Mouse (Mus musculus): ENCODE measurements around the gene Nr1h2. TPM values are rescaled to one million over a fixed set of nuclear protein-coding genes. Genes with fewer than 3 reads are reported as not detected.

The Nr1h2 gene
- 59.9 and 65.3 TPM in 2 replicates for polyA plus RNA-seq (2016; fragmentation: Nextera tagmentation; extraction: Ambion mirVana)

GRCm38 (mm10) chr7:44553826-44554225 is at the start of gene Nr1h2:
Nr1h2 (minus strand) TSS chr7:44553951.
- H3K9me3 ChIP-seq, result no peaks in the 10 kb centered on the region
- H3K4me3 ChIP-seq, result peak within 1 kb of the TSS; percentile 94
- DNase-seq (ENCODE audit: low spot score), result peak; percentile 97
- H3K4me1 ChIP-seq, result peaks cover 12% of the 10 kb centered on the region
- H3K27me3 ChIP-seq (ENCODE audit: insufficient read depth, poor library complexity, severe bottlenecking), result 0 out of 2 replicates have a peak, but pooled peaks cover 11% of the 10 kb centered on the region
- under 1% methylated on average over 22 of the region's 22 CpGs for WGBS
- H3K27ac ChIP-seq, result peak within 1 kb of the TSS; percentile 94
- H3K36me3 ChIP-seq, result peaks cover 31% of the 10 kb centered on the region

- H3K36me3 ChIP-seq, result no peaks in the 10 kb centered on the region
- peaks cover 21% of the 10 kb centered on the region for H3K4me1 ChIP-seq
- peaks cover 99% of the 10 kb centered on the region for H3K27me3 ChIP-seq (ENCODE audit: insufficient read depth, poor library complexity, severe bottlenecking)
- no peak overlapping the region for H3K27ac ChIP-seq
- 3% methylated on average over 20 of the region's 20 CpGs for WGBS
- H3K9me3 ChIP-seq, result no peaks in the 10 kb centered on the region
- H3K4me3 ChIP-seq, result peak overlapping the region; percentile 55
- no peak for DNase-seq (ENCODE audit: low spot score)
These were observed 49.6 kb upstream of the Nr1h2 start for GRCm38 (mm10) chr7:44603186-44603855.

GRCm38 (mm10) chr7:44602443-44602842 is 48.7 kb upstream of the Nr1h2 start:
- Histone ChIP-seq H3K36me3 (no peaks in the 10 kb centered on the region), H3K4me3 (no peak overlapping the region), H3K27me3 (ENCODE audit: insufficient read depth, poor library complexity, severe bottlenecking) (peaks cover 94% of the 10 kb centered on the region), H3K9me3 (no peaks in the 10 kb centered on the region), H3K27ac (no peak overlapping the region), H3K4me1 (peaks cover 21% of the 10 kb centered on the region)
- DNase-seq (ENCODE audit: low spot score), result no peak
- 13% methylated on average over 11 of the region's 11 CpGs for WGBS

DNA sequence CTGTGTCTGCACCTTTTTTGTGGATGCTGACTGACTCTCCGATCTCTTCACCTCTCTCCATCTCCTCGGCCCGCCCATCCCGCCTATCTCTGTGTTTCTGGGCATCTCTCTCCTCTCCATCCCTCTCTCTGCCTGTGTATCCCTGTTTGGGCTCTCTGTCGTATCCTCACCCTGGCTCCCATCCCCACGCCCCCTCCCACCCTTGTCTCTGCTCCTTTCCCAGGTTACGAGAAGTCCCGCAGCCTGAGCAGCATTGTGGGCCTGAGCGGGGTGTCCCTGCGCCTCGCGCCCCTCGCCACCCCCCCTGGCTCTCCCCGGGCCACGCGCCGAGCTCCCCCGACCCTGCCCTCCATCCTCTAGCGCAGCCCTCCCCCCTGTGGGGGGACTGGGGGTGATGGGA is 47.9 kb upstream of the Nr1h2 start:
- no peaks in the 10 kb centered on the region for H3K36me3 ChIP-seq
- H3K4me3 ChIP-seq, result no peak overlapping the region
- H3K27ac ChIP-seq, result 0 out of 2 replicates have a peak overlapping the region, but pooled peaks have one; percentile 36
- peaks cover 86% of the 10 kb centered on the region for H3K27me3 ChIP-seq (ENCODE audit: insufficient read depth, poor library complexity, severe bottlenecking)
- no peak for DNase-seq (ENCODE audit: low spot score)
- WGBS, result 10% methylated on average over 19 of the region's 19 CpGs
- peaks cover 21% of the 10 kb centered on the region for H3K4me1 ChIP-seq
- no peaks in the 10 kb centered on the region for H3K9me3 ChIP-seq

- no peaks in the 10 kb centered on the region for H3K9me3 ChIP-seq
- no peaks in the 10 kb centered on the region for H3K36me3 ChIP-seq
- peaks cover 21% of the 10 kb centered on the region for H3K4me1 ChIP-seq
- peaks cover 78% of the 10 kb centered on the region for H3K27me3 ChIP-seq (ENCODE audit: insufficient read depth, poor library complexity, severe bottlenecking)
- DNase-seq (ENCODE audit: low spot score), result no peak
- WGBS, result 72% methylated on average over 10 of the region's 10 CpGs
- H3K4me3 ChIP-seq, result no peak overlapping the region
- H3K27ac ChIP-seq, result no peak overlapping the region
These were observed 47.0 kb upstream of the Nr1h2 start for GRCm38 (mm10) chr7:44600691-44601262.

DNA sequence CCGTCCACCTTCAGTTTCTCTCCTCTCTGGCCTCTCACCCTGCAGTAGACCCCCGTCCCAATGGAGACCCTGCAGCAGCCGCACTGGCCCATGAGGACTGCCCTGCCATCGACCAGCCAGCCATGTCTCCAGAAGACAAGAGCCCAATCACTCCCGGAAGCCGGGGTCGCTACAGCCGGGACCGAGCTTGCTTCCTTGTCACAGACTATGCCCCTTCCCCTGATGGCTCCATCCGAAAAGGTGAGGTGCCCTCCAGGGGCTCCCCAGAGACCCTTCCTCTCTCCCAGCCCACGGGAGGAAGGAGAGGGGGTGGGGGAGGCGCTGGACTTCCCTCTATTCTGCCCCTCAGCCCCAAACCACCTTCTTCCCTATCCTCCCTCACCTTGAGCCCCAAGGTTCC is 44.6 kb upstream of the Nr1h2 start:
- Histone ChIP-seq H3K27ac (no peak overlapping the region), H3K9me3 (no peaks in the 10 kb centered on the region), H3K27me3 (ENCODE audit: insufficient read depth, poor library complexity, severe bottlenecking) (peaks cover 64% of the 10 kb centered on the region), H3K36me3 (no peaks in the 10 kb centered on the region), H3K4me1 (peaks cover 13% of the 10 kb centered on the region), H3K4me3 (no peak overlapping the region)
- no peak for DNase-seq (ENCODE audit: low spot score)
- WGBS, result 78% methylated on average over 12 of the region's 12 CpGs

GRCm38 (mm10) chr7:44597666-44598065 is 43.9 kb upstream of the Nr1h2 start:
- no peak for DNase-seq (ENCODE audit: low spot score)
- peaks cover 12% of the 10 kb centered on the region for H3K4me1 ChIP-seq
- WGBS, result 78% methylated on average over 4 of the region's 4 CpGs
- no peak overlapping the region for H3K27ac ChIP-seq
- no peaks in the 10 kb centered on the region for H3K36me3 ChIP-seq
- H3K27me3 ChIP-seq (ENCODE audit: insufficient read depth, poor library complexity, severe bottlenecking), result peaks cover 64% of the 10 kb centered on the region
- H3K4me3 ChIP-seq, result no peak overlapping the region
- no peaks in the 10 kb centered on the region for H3K9me3 ChIP-seq

GRCm38 (mm10) chr7:44596996-44597538 is 43.3 kb upstream of the Nr1h2 start:
- H3K36me3 ChIP-seq, result no peaks in the 10 kb centered on the region

GRCm38 (mm10) chr7:44596051-44596450 is 42.3 kb upstream of the Nr1h2 start:
- DNase-seq (ENCODE audit: low spot score), result no peak
- 96% methylated on average over 6 of the region's 6 CpGs for WGBS
- no peak overlapping the region for H3K27ac ChIP-seq
- H3K9me3 ChIP-seq, result no peaks in the 10 kb centered on the region
- peaks cover 14% of the 10 kb centered on the region for H3K4me1 ChIP-seq
- peaks cover 64% of the 10 kb centered on the region for H3K27me3 ChIP-seq (ENCODE audit: insufficient read depth, poor library complexity, severe bottlenecking)
- no peak overlapping the region for H3K4me3 ChIP-seq
- no peaks in the 10 kb centered on the region for H3K36me3 ChIP-seq

More at GRCm38 (mm10) chr7:44596996-44597538, 43.3 kb upstream of the Nr1h2 start:
- H3K27me3 ChIP-seq (ENCODE audit: insufficient read depth, poor library complexity, severe bottlenecking), result peaks cover 64% of the 10 kb centered on the region
- peaks cover 9% of the 10 kb centered on the region for H3K4me1 ChIP-seq
- no peak for DNase-seq (ENCODE audit: low spot score)
- H3K9me3 ChIP-seq, result no peaks in the 10 kb centered on the region
- H3K4me3 ChIP-seq, result no peak overlapping the region
- WGBS, result 40% methylated on average over 5 of the region's 5 CpGs
- H3K27ac ChIP-seq, result no peak overlapping the region

GRCm38 (mm10) chr7:44595131-44595561 is 41.4 kb upstream of the Nr1h2 start:
- DNase-seq (ENCODE audit: low spot score), result no peak

GRCm38 (mm10) chr7:44594291-44594690 is 40.5 kb upstream of the Nr1h2 start:
- Histone ChIP-seq H3K27me3 (ENCODE audit: insufficient read depth, poor library complexity, severe bottlenecking) (peaks cover 65% of the 10 kb centered on the region), H3K9me3 (no peaks in the 10 kb centered on the region), H3K4me3 (no peak overlapping the region), H3K4me1 (peaks cover 28% of the 10 kb centered on the region), H3K36me3 (no peaks in the 10 kb centered on the region), H3K27ac (no peak overlapping the region)
- no peak for DNase-seq (ENCODE audit: low spot score)
- 69% methylated on average over 6 of the region's 6 CpGs for WGBS

More at GRCm38 (mm10) chr7:44595131-44595561, 41.4 kb upstream of the Nr1h2 start:
- H3K27ac ChIP-seq, result no peak overlapping the region
- H3K36me3 ChIP-seq, result no peaks in the 10 kb centered on the region
- H3K4me1 ChIP-seq, result peaks cover 23% of the 10 kb centered on the region
- no peak overlapping the region for H3K4me3 ChIP-seq
- H3K27me3 ChIP-seq (ENCODE audit: insufficient read depth, poor library complexity, severe bottlenecking), result peaks cover 64% of the 10 kb centered on the region
- whole genome bisulfite sequencing, result 89% methylated on average over 20 of the region's 20 CpGs
- H3K9me3 ChIP-seq, result no peaks in the 10 kb centered on the region

GRCm38 (mm10) chr7:44593775-44594174 is 40.0 kb upstream of the Nr1h2 start:
- peak overlapping the region; percentile 33; the same call in 1 of the 2 replicates for H3K4me3 ChIP-seq
- peak; percentile 88 for DNase-seq (ENCODE audit: low spot score)
- peaks cover 65% of the 10 kb centered on the region for H3K27me3 ChIP-seq (ENCODE audit: insufficient read depth, poor library complexity, severe bottlenecking)

DNA sequence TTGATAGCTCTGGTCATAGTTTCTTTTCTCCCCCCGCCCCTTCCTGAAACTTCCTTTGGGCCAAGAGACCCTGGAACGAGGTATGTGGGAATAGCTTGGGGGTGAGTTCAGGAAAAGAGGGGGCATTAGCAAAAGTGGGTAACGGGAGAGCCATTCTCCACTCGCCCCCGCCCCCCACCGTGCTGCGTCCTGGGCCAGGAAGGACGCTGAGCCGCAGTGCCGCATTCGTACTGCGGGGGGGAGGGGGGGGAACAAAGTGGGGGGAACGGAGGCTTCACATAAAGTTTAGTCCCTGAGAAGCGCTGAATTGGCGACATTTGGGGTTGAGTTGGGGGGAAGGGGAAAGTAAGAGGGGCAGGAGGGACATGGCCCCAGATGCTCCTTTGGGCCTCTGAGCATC is 39.3 kb upstream of the Nr1h2 start:
- Histone ChIP-seq H3K27ac (no peak overlapping the region), H3K27me3 (ENCODE audit: insufficient read depth, poor library complexity, severe bottlenecking) (peaks cover 65% of the 10 kb centered on the region), H3K4me3 (no peak overlapping the region), H3K36me3 (no peaks in the 10 kb centered on the region), H3K4me1 (peaks cover 40% of the 10 kb centered on the region), H3K9me3 (no peaks in the 10 kb centered on the region)
- 5% methylated on average over 15 of the region's 15 CpGs for WGBS
- DNase-seq (ENCODE audit: low spot score), result no peak

More at GRCm38 (mm10) chr7:44593775-44594174, 40.0 kb upstream of the Nr1h2 start:
- Histone ChIP-seq H3K36me3 (no peaks in the 10 kb centered on the region), H3K27ac (no peak overlapping the region), H3K9me3 (no peaks in the 10 kb centered on the region), H3K4me1 (peaks cover 33% of the 10 kb centered on the region)
- under 1% methylated on average over 22 of the region's 22 CpGs for WGBS

All from heart, embryonic 10.5 days (tissue).